Mouse (Mus musculus): Measurements from ENCODE around the gene Tmem127. TPM values are rescaled to one million over a fixed set of nuclear protein-coding genes. Genes with fewer than 3 reads are reported as not detected.
"Not testable (repeated sequence)": the region's sequence is repeated elsewhere in the genome, so short reads cannot be mapped to it uniquely, and the experiment has no call there.

Tmem127 gene
- polyA plus RNA-seq (2012; rRNA removed), result 65.2 and 70.5 TPM in 2 replicates

DNA sequence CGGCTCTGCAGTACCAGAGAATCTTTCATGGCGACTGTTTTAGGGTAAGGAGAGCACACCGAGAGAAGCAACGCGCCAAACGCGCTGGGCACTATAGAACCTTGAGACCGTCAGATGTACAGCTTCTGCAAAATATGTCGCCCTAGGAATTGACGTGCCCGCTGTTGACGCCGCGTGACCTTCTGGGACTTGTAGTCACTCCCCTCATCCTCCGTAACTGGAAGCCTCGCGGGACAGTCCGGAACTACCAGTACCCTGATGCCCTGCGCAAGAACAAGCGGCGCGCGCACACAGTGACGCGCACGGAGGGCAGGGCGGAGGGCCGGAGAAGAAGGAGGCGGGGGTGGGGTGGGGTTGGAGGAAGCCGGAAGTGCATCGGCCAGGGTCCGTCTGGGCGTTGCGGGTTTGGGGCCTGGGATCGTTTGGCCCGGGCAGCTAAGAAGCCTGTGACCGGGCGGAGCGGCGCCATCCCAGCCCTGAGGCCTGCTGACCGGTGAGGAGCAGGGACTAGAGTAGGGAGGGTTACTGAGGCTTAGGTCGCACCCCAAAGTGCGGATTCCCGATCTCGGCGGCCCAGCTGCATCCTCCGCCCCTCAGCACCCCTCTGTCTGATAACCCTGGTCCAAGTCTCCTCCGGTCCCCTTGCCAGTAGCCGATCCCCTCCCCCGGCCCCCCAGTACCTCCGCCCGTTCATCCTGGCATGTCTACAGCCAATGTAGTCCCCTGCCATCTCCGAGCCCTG is at the start of gene Tmem127, which contains the start of gene Ciao1:
Gene Tmem127, plus strand, starts transcription at position 317 of the 742 bp plus-strand sequence.
Gene Ciao1, minus strand, starts transcription at position 225 of the 742 bp plus-strand sequence.
- Histone ChIP-seq H3K4me3 (ENCODE audit: insufficient read depth, low read length) (peak within 1 kb of the TSS; percentile 72), H3K27ac (ENCODE audit: insufficient read depth, low read length) (0 out of 2 replicates have a peak within 1 kb of the TSS, but pooled peaks have one; percentile 22), H3K4me1 (ENCODE audit: control insufficient read depth, insufficient read depth, low read length) (peaks cover 4% of the 10 kb centered on the region)
- no peak for TF ChIP-seq CTCF (IDR thresholded peaks at IDR 0.05; ENCODE audit: extremely low read depth, insufficient read depth, low read length)
- TF ChIP-seq POLR2A (IDR thresholded peaks at IDR 0.05; ENCODE audit: extremely low read depth, insufficient read depth, low read length), result peak; percentile 68

DNA sequence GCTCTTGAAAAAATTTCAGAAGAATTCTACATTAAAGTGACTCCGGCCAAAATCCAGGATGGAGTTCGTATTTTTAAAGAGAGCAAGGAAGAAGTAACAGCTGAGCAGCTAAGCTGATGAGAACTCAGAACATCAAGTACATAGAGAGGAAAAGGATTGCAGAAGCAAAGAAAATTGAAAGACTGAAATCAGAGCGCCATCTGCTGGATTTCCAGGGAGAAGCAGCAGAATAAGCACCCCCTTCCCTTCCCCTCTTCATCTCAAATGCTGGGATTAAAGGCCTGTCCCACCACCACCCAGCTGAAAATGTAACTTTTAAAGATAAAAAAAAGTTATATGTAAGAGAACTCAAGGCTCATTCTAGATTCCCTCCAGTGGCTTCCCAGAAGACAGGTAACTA is 42.8 kb upstream of the Tmem127 start:
- Histone ChIP-seq H3K4me1 (ENCODE audit: control insufficient read depth, insufficient read depth, low read length) (peaks cover 2% of the 10 kb centered on the region; the same call in 1 of the 2 replicates), H3K4me3 (ENCODE audit: insufficient read depth, low read length) (no peak overlapping the region), H3K27ac (ENCODE audit: insufficient read depth, low read length) (no peak overlapping the region)
- TF ChIP-seq POLR2A (IDR thresholded peaks at IDR 0.05; ENCODE audit: extremely low read depth, insufficient read depth, low read length) (no peak), CTCF (IDR thresholded peaks at IDR 0.05; ENCODE audit: extremely low read depth, insufficient read depth, low read length) (peak; percentile 69)

DNA sequence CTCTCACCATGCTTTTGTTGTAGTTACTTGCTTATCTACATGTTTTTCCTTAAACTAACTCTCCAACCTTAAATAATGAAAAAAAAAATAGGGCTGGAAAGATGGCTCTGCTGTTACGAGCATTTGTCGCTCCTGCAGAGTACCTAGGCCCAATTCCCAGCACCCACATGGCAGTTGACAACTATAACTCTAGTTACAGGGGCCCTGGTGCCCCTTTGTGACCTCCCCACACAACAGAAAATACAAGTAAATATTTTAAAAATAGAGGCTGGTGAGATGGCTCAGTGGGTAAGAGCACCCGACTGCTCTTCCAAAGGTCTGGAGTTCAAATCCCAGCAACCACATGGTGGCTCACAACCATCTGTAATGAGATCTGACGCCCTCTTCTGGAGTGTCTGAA is 41.8 kb upstream of the Tmem127 start:
- H3K27ac ChIP-seq (ENCODE audit: insufficient read depth, low read length); H3K4me1 ChIP-seq (ENCODE audit: control insufficient read depth, insufficient read depth, low read length); H3K4me3 ChIP-seq (ENCODE audit: insufficient read depth, low read length): not testable (repeated sequence)

DNA sequence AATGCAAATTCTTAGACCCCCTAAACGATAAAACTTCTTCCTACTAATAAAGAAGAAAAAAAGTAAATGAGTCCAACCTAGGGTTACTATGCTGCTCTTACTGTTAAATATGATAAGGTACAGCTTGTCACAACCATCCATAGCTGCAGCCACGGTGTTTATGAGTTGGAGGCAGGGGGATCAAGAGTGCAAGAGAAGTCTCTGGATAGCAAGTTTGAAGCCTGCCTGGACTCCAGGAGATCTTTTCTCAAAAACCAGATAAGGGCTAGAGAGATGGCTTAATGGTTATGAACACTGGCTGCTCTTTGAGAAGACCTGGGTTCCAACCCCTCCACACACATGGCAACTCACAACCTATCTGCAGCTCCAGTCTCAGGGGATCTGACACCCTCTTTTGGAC is 40.8 kb upstream of the Tmem127 start:
- Histone ChIP-seq H3K27ac (ENCODE audit: insufficient read depth, low read length) (no peak overlapping the region), H3K4me3 (ENCODE audit: insufficient read depth, low read length) (no peak overlapping the region), H3K4me1 (ENCODE audit: control insufficient read depth, insufficient read depth, low read length) (peaks cover 2% of the 10 kb centered on the region; the same call in 1 of the 2 replicates)
- TF ChIP-seq CTCF (IDR thresholded peaks at IDR 0.05; ENCODE audit: extremely low read depth, insufficient read depth, low read length) (no peak), POLR2A (IDR thresholded peaks at IDR 0.05; ENCODE audit: extremely low read depth, insufficient read depth, low read length) (no peak)

DNA sequence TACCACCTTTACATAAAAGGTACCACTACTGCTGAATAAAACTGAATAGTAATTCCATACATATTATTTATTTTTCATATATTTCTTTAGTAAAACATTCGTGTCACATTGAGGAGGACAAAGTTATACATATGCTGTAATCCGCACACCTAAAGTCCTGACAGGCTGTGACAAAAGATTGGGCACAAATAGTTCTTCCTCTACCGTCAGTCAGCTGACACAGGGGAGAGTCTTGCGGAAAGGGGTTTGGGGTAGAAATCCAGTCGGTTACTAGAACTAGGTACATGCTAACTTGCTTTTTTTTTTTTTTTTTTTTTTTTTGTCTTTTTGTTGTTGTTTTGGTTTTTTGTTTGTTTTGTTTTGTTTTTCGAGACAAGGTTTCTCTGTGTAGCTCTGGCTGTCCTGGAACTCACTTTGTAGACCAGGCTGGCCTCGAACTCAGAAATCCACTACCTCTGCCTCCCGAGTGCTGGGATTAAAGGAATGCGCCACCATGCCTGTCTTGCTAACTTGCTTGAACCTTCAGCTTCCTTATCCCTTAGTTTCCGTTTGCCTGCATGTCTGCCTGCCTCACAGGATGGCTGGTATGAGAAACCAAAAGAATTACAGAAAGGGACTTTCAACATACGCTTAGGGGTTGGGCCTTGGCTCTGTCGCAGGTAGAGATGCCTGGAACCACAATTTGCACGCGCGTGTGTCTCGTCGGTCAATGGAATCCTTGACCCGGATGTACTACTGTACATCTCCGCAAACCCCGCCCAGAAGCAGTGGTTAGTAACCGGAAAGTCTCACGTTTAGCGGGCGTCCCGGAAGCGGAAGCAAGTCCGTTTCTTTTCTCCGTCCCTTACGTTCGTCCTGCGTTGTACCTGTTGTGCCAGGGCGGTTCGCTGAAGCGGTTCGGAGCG is 39.9 kb upstream of the Tmem127 start, which contains the start of the genes 1810024B03Rik and Snrnp200:
Gene 1810024B03Rik, minus strand, starts transcription at position 734 of the 905 bp plus-strand sequence.
Gene Snrnp200, plus strand, starts transcription at position 840 of the 905 bp plus-strand sequence.
- Histone ChIP-seq H3K4me1 (ENCODE audit: control insufficient read depth, insufficient read depth, low read length) (peaks cover 2% of the 10 kb centered on the region; the same call in 1 of the 2 replicates), H3K27ac (ENCODE audit: insufficient read depth, low read length) (no peak within 1 kb of the TSS), H3K4me3 (ENCODE audit: insufficient read depth, low read length) (peak within 1 kb of the TSS; percentile 77)
- no peak for TF ChIP-seq CTCF (IDR thresholded peaks at IDR 0.05; ENCODE audit: extremely low read depth, insufficient read depth, low read length)
- no peak; the same call in 1 of the 2 replicates for TF ChIP-seq POLR2A (IDR thresholded peaks at IDR 0.05; ENCODE audit: extremely low read depth, insufficient read depth, low read length)

DNA sequence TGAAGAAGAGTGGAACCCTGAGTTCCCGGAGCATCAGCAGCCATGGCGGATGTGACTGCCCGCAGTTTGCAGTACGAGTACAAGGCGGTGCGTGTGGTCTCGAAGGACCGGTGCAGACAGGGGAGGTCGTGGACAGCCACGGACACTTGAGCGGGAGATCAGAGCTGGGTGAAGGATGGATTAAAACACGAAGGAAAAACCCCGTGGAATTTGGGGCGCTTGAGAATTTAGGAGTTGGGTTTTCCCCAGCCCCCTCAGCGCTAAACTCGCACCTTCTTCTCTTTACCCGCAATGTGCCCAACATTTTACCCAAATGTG is 39.3 kb upstream of the Tmem127 start:
- Histone ChIP-seq H3K4me3 (ENCODE audit: insufficient read depth, low read length) (peak overlapping the region; percentile 77), H3K4me1 (ENCODE audit: control insufficient read depth, insufficient read depth, low read length) (peaks cover 2% of the 10 kb centered on the region; the same call in 1 of the 2 replicates), H3K27ac (ENCODE audit: insufficient read depth, low read length) (no peak overlapping the region)
- TF ChIP-seq CTCF (IDR thresholded peaks at IDR 0.05; ENCODE audit: extremely low read depth, insufficient read depth, low read length) (no peak), POLR2A (IDR thresholded peaks at IDR 0.05; ENCODE audit: extremely low read depth, insufficient read depth, low read length) (no peak)

DNA sequence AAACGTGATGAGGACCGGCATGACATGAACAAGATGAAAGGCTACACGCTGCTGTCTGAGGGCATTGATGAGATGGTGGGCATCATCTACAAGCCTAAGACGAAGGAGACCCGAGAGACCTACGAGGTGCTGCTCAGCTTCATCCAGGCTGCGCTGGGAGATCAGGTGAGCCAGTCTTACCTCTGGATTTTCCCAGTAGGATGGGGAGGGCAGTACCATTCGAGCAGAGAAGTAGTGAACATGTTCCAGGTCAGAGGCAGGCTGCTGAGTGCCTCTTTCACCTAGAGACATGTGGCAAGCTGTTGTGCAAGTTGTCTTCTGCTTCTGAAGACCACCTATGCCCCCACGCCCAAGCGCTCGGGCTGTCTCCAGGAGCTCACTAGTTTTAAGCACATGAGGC is 37.0 kb upstream of the Tmem127 start:
- no peak for TF ChIP-seq POLR2A (IDR thresholded peaks at IDR 0.05; ENCODE audit: extremely low read depth, insufficient read depth, low read length)
- TF ChIP-seq CTCF (IDR thresholded peaks at IDR 0.05; ENCODE audit: extremely low read depth, insufficient read depth, low read length), result no peak
- Histone ChIP-seq H3K27ac (ENCODE audit: insufficient read depth, low read length) (no peak overlapping the region), H3K4me1 (ENCODE audit: control insufficient read depth, insufficient read depth, low read length) (peaks cover 2% of the 10 kb centered on the region; the same call in 1 of the 2 replicates), H3K4me3 (ENCODE audit: insufficient read depth, low read length) (no peak overlapping the region)

DNA sequence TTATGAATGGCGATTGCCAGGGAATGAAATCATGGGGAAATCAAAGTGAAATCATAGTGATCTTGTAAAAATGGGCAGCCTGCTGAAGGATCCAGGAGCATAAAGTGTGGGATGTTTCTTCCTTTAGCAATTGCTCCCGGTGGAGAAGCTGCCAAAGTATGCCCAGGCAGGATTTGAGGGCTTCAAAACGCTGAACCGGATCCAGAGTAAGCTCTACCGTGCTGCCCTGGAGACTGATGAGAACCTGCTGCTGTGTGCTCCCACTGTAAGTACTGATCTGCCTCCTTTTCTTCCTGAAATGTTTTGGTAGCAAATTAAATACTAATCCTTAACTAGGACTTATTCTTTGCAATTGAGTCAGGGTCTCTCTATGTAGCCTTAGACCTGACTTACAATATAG is 30.0 kb upstream of the Tmem127 start:
- Histone ChIP-seq H3K4me1 (ENCODE audit: control insufficient read depth, insufficient read depth, low read length) (no peaks in the 10 kb centered on the region), H3K27ac (ENCODE audit: insufficient read depth, low read length) (no peak overlapping the region), H3K4me3 (ENCODE audit: insufficient read depth, low read length) (no peak overlapping the region)
- TF ChIP-seq CTCF (IDR thresholded peaks at IDR 0.05; ENCODE audit: extremely low read depth, insufficient read depth, low read length), result no peak
- TF ChIP-seq POLR2A (IDR thresholded peaks at IDR 0.05; ENCODE audit: extremely low read depth, insufficient read depth, low read length), result no peak

DNA sequence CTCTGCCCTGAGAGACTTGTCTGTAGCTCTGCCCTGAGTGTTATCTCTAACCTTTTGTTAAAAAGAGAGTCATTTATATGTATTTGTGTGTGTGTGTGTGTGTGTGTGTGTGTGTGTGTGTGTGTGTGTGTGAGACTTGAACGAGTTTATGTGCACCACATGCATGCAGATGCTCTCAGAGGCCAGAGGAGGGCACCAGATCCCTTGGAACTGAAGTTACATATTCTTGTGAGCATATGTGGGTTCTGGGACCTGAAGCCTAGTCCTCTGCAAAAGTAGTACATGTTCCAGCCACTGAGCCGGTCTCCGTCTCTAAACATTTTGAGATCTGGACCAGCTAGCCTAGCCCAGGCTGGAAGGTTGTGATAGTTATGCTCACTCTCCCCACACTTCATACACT is 22.4 kb upstream of the Tmem127 start:
- TF ChIP-seq CTCF (IDR thresholded peaks at IDR 0.05; ENCODE audit: extremely low read depth, insufficient read depth, low read length) (no peak), POLR2A (IDR thresholded peaks at IDR 0.05; ENCODE audit: extremely low read depth, insufficient read depth, low read length) (no peak)
- no peak overlapping the region for H3K27ac ChIP-seq (ENCODE audit: insufficient read depth, low read length)
- no peak overlapping the region for H3K4me3 ChIP-seq (ENCODE audit: insufficient read depth, low read length)
- no peaks in the 10 kb centered on the region for H3K4me1 ChIP-seq (ENCODE audit: control insufficient read depth, insufficient read depth, low read length)

All from cortical plate, adult 2 months (tissue).